Mouse (Mus musculus): ENCODE measurements around the gene 5730596B20Rik. TPM values are rescaled to one million over a fixed set of nuclear protein-coding genes. Genes with fewer than 3 reads are reported as not detected.

The 5730596B20Rik gene
- polyA plus RNA-seq, 1 experiment from 2014 or later: not detected

- WGBS (ENCODE audit: missing documents): 96% methylated on average over 9 of the region's 9 CpGs
- no peak overlapping the region for H3K27ac ChIP-seq
- no peaks in the 10 kb centered on the region for H3K79me2 ChIP-seq (ENCODE audit: inconsistent target)
- no peak overlapping the region for H3K4me3 ChIP-seq (ENCODE audit: inconsistent target)
- no peaks in the 10 kb centered on the region for H3K36me3 ChIP-seq (ENCODE audit: inconsistent target)
Observed at GRCm38 (mm10) chr6:52177806-52178205, 508 bp downstream of the 5730596B20Rik start.

DNA sequence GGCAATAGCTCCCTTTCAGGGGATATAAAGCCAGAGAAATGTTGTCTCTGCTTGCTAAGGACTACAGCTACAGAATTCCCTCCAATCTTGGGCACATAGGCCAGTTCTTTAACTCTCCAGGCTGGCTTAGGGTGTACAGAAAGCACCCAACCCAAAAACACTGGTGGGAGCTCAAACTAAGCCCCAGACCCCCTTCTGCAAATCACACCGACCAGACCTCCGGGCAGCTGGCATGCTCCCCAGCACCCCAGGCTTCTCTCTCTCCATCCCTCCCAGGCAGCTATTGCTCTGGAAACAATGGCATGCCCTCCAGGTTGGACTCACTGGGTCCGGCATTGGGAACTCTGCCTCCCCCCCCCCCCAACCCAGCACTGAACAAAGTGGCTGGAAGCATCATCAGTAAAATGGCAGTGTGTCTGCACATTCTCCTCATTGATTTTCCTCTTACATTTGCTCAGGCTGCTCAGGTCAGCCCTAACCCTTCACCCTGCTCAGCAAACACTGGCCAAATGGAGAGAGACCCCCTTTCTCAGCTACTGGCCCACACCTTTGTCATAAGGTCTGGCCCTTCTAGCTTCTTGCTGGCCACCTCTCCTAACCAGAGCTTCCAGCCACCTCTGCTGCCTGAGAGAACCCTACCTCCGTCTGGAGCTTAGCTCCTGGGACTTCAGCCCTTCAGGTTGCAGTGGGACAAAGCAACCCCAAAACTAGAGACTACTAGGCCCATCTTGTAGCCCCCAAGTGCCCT, 1.8 kb downstream of the 5730596B20Rik start:
- Histone ChIP-seq H3K27ac (no peak overlapping the region), H3K4me3 (ENCODE audit: inconsistent target) (no peak overlapping the region), H3K79me2 (ENCODE audit: inconsistent target) (no peaks in the 10 kb centered on the region), H3K36me3 (ENCODE audit: inconsistent target) (no peaks in the 10 kb centered on the region)
- WGBS (ENCODE audit: missing documents): 100% methylated on average over 4 of the region's 4 CpGs

DNA sequence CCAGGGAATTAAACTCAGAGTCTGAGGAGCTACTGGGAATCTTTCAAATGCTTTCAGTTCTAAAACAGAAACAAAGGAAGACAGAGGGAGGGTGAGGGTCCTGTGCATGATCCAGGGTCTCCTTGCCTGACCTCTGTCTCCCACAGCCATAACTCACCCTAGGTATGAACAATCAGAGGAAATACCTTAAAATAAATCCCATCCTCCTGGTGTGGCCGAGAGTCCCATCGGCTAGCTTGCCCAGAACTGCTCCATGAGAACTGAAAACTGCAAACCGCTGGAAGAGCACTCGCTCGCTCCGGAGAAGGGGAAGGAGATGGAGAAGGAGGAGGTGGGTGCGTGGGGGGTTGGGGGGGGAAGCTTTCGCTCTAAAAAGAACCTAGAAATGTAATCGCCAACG, 2.4 kb downstream of the 5730596B20Rik start:
- Histone ChIP-seq H3K27ac (no peak overlapping the region), H3K4me3 (ENCODE audit: inconsistent target) (no peak overlapping the region), H3K36me3 (ENCODE audit: inconsistent target) (no peaks in the 10 kb centered on the region), H3K79me2 (ENCODE audit: inconsistent target) (no peaks in the 10 kb centered on the region)
- 93% methylated on average over 8 of the region's 10 CpGs for WGBS (ENCODE audit: missing documents)

- H3K36me3 ChIP-seq (ENCODE audit: inconsistent target): no peaks in the 10 kb centered on the region
Observed at GRCm38 (mm10) chr6:52180213-52180710, 3.0 kb downstream of the 5730596B20Rik start.

DNA sequence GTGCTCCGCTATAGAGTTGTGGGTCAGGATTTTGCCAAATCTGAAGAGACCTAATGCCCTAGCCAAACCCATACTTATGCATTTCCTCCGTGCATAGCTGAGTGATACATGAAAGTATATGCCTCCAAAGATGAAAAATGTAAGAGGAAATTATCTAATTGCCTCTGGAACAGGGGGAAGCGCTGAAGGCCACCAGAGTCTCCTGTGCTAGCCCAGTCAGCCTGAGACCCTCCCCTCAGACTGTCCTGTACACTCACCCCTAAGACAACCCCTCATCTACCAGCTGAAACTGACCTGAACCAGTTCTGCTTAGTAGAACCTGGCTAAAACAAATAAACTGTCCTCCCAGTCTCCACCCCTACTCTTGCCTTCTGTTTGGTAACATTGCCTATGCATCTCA, 3.4 kb downstream of the 5730596B20Rik start:
- no peak overlapping the region for H3K4me3 ChIP-seq (ENCODE audit: inconsistent target)
- no peaks in the 10 kb centered on the region for H3K79me2 ChIP-seq (ENCODE audit: inconsistent target)
- no peaks in the 10 kb centered on the region for H3K36me3 ChIP-seq (ENCODE audit: inconsistent target)
- 100% methylated on average over 3 of the region's 3 CpGs for WGBS (ENCODE audit: missing documents)
- H3K27ac ChIP-seq: no peak overlapping the region

More at GRCm38 (mm10) chr6:52180213-52180710, 3.0 kb downstream of the 5730596B20Rik start:
- H3K79me2 ChIP-seq (ENCODE audit: inconsistent target): no peaks in the 10 kb centered on the region
- 96% methylated on average over 11 of the region's 11 CpGs for WGBS (ENCODE audit: missing documents)
- no peak overlapping the region for H3K27ac ChIP-seq
- H3K4me3 ChIP-seq (ENCODE audit: inconsistent target): no peak overlapping the region

- Histone ChIP-seq H3K36me3 (ENCODE audit: inconsistent target) (no peaks in the 10 kb centered on the region), H3K79me2 (ENCODE audit: inconsistent target) (no peaks in the 10 kb centered on the region), H3K27ac (no peak overlapping the region), H3K4me3 (ENCODE audit: inconsistent target) (no peak overlapping the region)
- 100% methylated on average over 2 of the region's 2 CpGs for WGBS (ENCODE audit: missing documents)
Observed at GRCm38 (mm10) chr6:52182030-52182429, 4.7 kb downstream of the 5730596B20Rik start.

DNA sequence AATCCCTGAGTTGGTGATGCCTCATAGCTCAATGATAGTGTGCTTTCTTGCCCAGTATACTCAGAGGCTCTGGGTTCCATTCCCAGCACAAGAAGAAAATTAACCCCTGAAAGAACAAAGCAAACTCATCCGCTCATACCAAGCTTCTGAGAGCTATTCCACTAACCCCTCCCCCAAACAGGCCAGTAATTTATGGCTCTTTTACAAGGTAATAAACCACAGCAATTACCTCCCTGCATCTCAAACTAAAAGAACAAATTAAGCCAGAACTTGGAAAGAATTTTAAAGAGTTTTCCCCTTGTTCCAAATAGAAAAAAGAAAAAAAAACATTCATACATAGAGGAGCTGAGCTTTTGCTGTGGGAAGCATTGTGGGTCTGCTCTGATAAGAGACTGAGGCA, 5.5 kb downstream of the 5730596B20Rik start:
- H3K27ac ChIP-seq: no peak overlapping the region
- no peak overlapping the region for H3K4me3 ChIP-seq (ENCODE audit: inconsistent target)
- no peaks in the 10 kb centered on the region for H3K79me2 ChIP-seq (ENCODE audit: inconsistent target)
- 100% methylated on average over 1 of the region's 1 CpGs for WGBS (ENCODE audit: missing documents)
- no peaks in the 10 kb centered on the region for H3K36me3 ChIP-seq (ENCODE audit: inconsistent target)

DNA sequence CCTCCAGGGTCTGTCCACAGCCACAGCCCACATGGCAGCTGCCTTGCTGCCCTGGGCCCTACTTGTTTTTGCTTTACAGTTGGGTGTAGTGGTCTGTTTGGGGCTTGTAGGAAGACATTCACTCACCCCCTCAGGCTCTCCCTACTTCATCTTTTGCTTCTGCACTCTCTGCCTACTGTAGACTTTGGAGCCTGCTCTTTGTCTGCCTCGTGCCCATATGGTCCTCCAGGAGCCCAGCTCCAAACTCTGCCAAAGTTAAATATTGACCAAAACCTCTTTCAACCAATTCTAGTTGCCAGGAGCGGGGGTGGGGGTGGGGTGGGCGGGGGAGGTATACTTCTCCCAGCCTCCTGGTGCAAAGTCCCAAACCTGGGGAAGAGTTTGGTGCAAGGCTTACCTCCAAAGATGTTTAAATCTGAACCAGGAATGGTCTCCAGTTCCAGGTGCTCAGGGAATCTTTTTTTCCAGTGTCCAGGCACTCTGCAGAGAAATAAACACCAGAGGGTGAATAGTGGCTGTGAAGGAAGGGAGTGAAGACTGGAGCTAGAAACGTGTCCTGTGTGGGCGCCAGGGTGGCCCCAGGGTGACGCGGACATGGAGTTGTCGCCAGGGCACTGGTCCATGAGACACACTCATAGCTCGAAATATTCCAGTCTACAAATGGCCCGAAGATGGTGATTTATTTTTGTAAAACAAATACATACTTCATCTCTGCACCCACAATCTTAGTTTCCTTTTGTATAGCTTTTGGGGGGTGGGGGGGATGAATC, 6.2 kb downstream of the 5730596B20Rik start:
- Histone ChIP-seq H3K79me2 (ENCODE audit: inconsistent target) (no peaks in the 10 kb centered on the region), H3K27ac (no peak overlapping the region), H3K36me3 (ENCODE audit: inconsistent target) (no peaks in the 10 kb centered on the region), H3K4me3 (ENCODE audit: inconsistent target) (no peak overlapping the region)
- 93% methylated on average over 10 of the region's 10 CpGs for whole genome bisulfite sequencing (ENCODE audit: missing documents)

GRCm38 (mm10) chr6:52184668-52185067, 7.4 kb downstream of the 5730596B20Rik start:
- WGBS (ENCODE audit: missing documents): 85% methylated on average over 6 of the region's 6 CpGs
- no peaks in the 10 kb centered on the region for H3K36me3 ChIP-seq (ENCODE audit: inconsistent target)
- H3K27ac ChIP-seq: no peak overlapping the region
- H3K4me3 ChIP-seq (ENCODE audit: inconsistent target): no peak overlapping the region
- no peaks in the 10 kb centered on the region for H3K79me2 ChIP-seq (ENCODE audit: inconsistent target)

DNA sequence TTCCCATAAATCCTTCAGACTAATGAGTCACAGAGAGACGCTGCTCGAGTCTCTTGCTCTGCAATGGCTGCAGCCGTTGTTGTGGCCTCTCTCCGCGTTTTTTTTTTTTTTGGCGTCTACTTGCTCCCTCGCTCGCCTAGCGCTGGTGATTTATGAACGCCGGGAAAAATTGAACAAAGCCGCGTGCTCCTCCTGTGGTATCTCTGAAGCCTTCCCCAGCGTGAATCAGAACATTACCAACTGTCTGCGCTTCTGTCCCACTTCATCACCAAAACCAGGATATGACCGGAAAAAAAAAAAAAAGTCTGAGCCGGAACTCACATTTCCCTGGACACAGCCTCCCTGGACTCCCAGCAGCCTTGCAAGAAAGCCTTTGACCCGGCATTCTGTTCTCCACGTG, 7.9 kb downstream of the 5730596B20Rik start:
- Histone ChIP-seq H3K79me2 (ENCODE audit: inconsistent target) (no peaks in the 10 kb centered on the region), H3K27ac (no peak overlapping the region), H3K36me3 (ENCODE audit: inconsistent target) (no peaks in the 10 kb centered on the region), H3K4me3 (ENCODE audit: inconsistent target) (no peak overlapping the region)
- 86% methylated on average over 15 of the region's 19 CpGs for WGBS (ENCODE audit: missing documents)

- Histone ChIP-seq H3K36me3 (ENCODE audit: inconsistent target) (no peaks in the 10 kb centered on the region), H3K27ac (no peak overlapping the region), H3K79me2 (ENCODE audit: inconsistent target) (no peaks in the 10 kb centered on the region), H3K4me3 (ENCODE audit: inconsistent target) (no peak overlapping the region)
- 83% methylated on average over 3 of the region's 3 CpGs for WGBS (ENCODE audit: missing documents)
Observed at GRCm38 (mm10) chr6:52185834-52186233, 8.5 kb downstream of the 5730596B20Rik start.

- H3K79me2 ChIP-seq (ENCODE audit: inconsistent target): no peaks in the 10 kb centered on the region
- H3K4me3 ChIP-seq (ENCODE audit: inconsistent target): no peak overlapping the region
- 77% methylated on average over 1 of the region's 1 CpGs for WGBS (ENCODE audit: missing documents)
- H3K27ac ChIP-seq: no peak overlapping the region
- H3K36me3 ChIP-seq (ENCODE audit: inconsistent target): no peaks in the 10 kb centered on the region
Observed at GRCm38 (mm10) chr6:52186500-52186899, 9.2 kb downstream of the 5730596B20Rik start.

DNA sequence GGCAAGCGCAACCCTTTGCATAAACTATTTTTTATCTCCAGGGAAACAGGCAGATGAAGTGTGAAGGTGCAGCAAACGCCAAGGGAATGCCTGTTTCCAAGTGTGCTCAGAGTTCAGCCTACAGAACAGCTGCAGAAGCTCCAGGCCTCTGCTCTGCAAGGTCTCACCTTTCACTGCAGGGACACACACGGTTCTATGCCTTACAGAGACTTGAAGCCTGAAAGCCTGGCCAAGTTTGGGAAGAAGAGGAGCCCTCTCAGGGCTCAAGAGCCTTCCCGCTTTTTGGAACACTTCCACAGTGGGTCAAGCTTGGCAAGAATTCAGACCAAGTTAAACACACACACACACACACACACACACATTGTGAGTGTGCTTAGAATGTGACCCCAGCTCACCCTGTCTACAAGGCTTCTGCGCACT, 11.9 kb downstream of the 5730596B20Rik start:
- H3K36me3 ChIP-seq (ENCODE audit: inconsistent target): no peaks in the 10 kb centered on the region
- 90% methylated on average over 5 of the region's 5 CpGs for WGBS (ENCODE audit: missing documents)

GRCm38 (mm10) chr6:52189909-52190308, 12.6 kb downstream of the 5730596B20Rik start:
- no peaks in the 10 kb centered on the region for H3K36me3 ChIP-seq (ENCODE audit: inconsistent target)
- no peak overlapping the region for H3K4me3 ChIP-seq (ENCODE audit: inconsistent target)
- H3K79me2 ChIP-seq (ENCODE audit: inconsistent target): no peaks in the 10 kb centered on the region
- no peak overlapping the region for H3K27ac ChIP-seq
- 93% methylated on average over 8 of the region's 8 CpGs for WGBS (ENCODE audit: missing documents)

More for the DNA sequence above, 11.9 kb downstream of the 5730596B20Rik start:
- no peaks in the 10 kb centered on the region for H3K79me2 ChIP-seq (ENCODE audit: inconsistent target)
- H3K4me3 ChIP-seq (ENCODE audit: inconsistent target): no peak overlapping the region
- no peak overlapping the region for H3K27ac ChIP-seq

GRCm38 (mm10) chr6:52190410-52190809, 13.1 kb downstream of the 5730596B20Rik start:
- no peaks in the 10 kb centered on the region for H3K79me2 ChIP-seq (ENCODE audit: inconsistent target)
- H3K27ac ChIP-seq: no peak overlapping the region
- no peak overlapping the region for H3K4me3 ChIP-seq (ENCODE audit: inconsistent target)
- 91% methylated on average over 16 of the region's 23 CpGs for WGBS (ENCODE audit: missing documents)
- H3K36me3 ChIP-seq (ENCODE audit: inconsistent target): no peaks in the 10 kb centered on the region

All from macrophage (primary cell).